Mouse (Mus musculus) cerebellum, postnatal 10 days (tissue): Measurements from ENCODE around the gene Zfp689.

ENCODE experiments used
- DNase-seq, 2 experiments: peaks; one replicate each; pipeline ENCODE4 v3.0.0; 2021; ENCODE audit warnings: mixed read lengths in 2 of 2

Gene Zfp689

GRCm38 (mm10) chr7:127393944-127394333 is 55.0 kb downstream of the Zfp689 start:
- DNase-seq = no peak

GRCm38 (mm10) chr7:127393157-127393943 is 55.6 kb downstream of the Zfp689 start, which contains the start of gene E430018J23Rik:
E430018J23Rik (minus strand) TSS chr7:127393629.
- peak; percentile 99 for DNase-seq

GRCm38 (mm10) chr7:127392251-127392824 is 56.6 kb downstream of the Zfp689 start:
- no peak for DNase-seq
